Mouse (Mus musculus) lung, adult 2 months (tissue): Measurements from ENCODE around the gene Tcf20.

Experiments used
- CTCF ChIP-seq: fragments of 200-500 bp; IDR thresholded peaks from 2 replicates; pipeline ENCODE4 v1.5.1; 2011; ENCODE audit warnings: mild to moderate bottlenecking, low read length, control low read depth; ENCODE audit not compliant: insufficient read depth
- POLR2A ChIP-seq: fragments of 200-500 bp; IDR thresholded peaks from 2 replicates; pipeline ENCODE4 v1.6.1; 2011; ENCODE audit warnings: low read depth, mild to moderate bottlenecking, control low read depth, low read length, borderline replicate concordance; ENCODE audit errors: extremely low read depth

GRCm38 (mm10) chr15:82941733-82942132, 45.9 kb downstream of the Tcf20 start:
- TF ChIP-seq CTCF (no peak), POLR2A (no peak)
